Mouse (Mus musculus) brain, embryonic 14.5 days (tissue): ENCODE results near the gene Tmod1. TPM values are rescaled to one million over a fixed set of nuclear protein-coding genes. Genes with fewer than 3 reads are reported as not detected.

Experiments used
- DNase-seq: peaks from one replicate; pipeline ENCODE4 v3.0.0-alpha.2; 2011; ENCODE audit warnings: low read depth
- CTCF ChIP-seq: fragments of 200-500 bp; IDR thresholded peaks from 2 replicates; pipeline ENCODE4 v1.5.1; 2012; ENCODE audit warnings: inconsistent platforms, mild to moderate bottlenecking, moderate library complexity, borderline replicate concordance; ENCODE audit not compliant: insufficient read depth, insufficient read length; ENCODE audit errors: extremely low read depth
- POLR2A ChIP-seq: fragments of 200-500 bp; IDR thresholded peaks from 2 replicates; pipeline ENCODE4 v1.6.1; 2012; ENCODE audit warnings: mild to moderate bottlenecking, inconsistent platforms, borderline replicate concordance; ENCODE audit not compliant: poor library complexity, insufficient read depth, insufficient read length, severe bottlenecking; ENCODE audit errors: extremely low read depth
- polyA plus RNA-seq: library from polyadenylated mRNA; depleted of rRNA; stranded (reverse); fragments of >200 nt; gene quantifications from 2 replicates; pipeline ENCODE4 v1.2.3, GENCODE M21; 2012

Tmod1 gene
- polyA plus RNA-seq, 1 experiment, result 0.71 TPM

GRCm38 (mm10) chr4:46032448-46032847 is 6.3 kb upstream of the Tmod1 start:
- DNase-seq, result no peak
- TF ChIP-seq POLR2A (no peak), CTCF (no peak)

GRCm38 (mm10) chr4:46033197-46033596 is 5.5 kb upstream of the Tmod1 start:
- no peak for TF ChIP-seq CTCF
- no peak for TF ChIP-seq POLR2A
- no peak for DNase-seq

GRCm38 (mm10) chr4:46038591-46038891 is 194 bp upstream of the Tmod1 start:
- no peak for DNase-seq

GRCm38 (mm10) chr4:46039899-46040298 is 1.2 kb downstream of the Tmod1 start:
- no peak for DNase-seq
- no peak for TF ChIP-seq CTCF
- TF ChIP-seq POLR2A, result no peak

More at GRCm38 (mm10) chr4:46038591-46038891, 194 bp upstream of the Tmod1 start:
- no peak for TF ChIP-seq POLR2A
- no peak for TF ChIP-seq CTCF

- TF ChIP-seq POLR2A, result no peak
- peak; percentile 67 for TF ChIP-seq CTCF
- DNase-seq, result no peak
These were observed 2.0 kb downstream of the Tmod1 start for GRCm38 (mm10) chr4:46040594-46041192.

- DNase-seq, result no peak
- TF ChIP-seq CTCF (no peak), POLR2A (no peak)
These were observed 3.2 kb downstream of the Tmod1 start for GRCm38 (mm10) chr4:46041761-46042504.

GRCm38 (mm10) chr4:46042505-46042850 is 3.7 kb downstream of the Tmod1 start:
- DNase-seq, result no peak
- no peak for TF ChIP-seq CTCF
- no peak for TF ChIP-seq POLR2A

- TF ChIP-seq POLR2A, result no peak
- no peak for TF ChIP-seq CTCF
- no peak for DNase-seq
These were observed 4.6 kb downstream of the Tmod1 start for GRCm38 (mm10) chr4:46043361-46043760.

- no peak for DNase-seq
- no peak for TF ChIP-seq POLR2A
- TF ChIP-seq CTCF, result no peak
These were observed 9.2 kb downstream of the Tmod1 start for GRCm38 (mm10) chr4:46047971-46048370.

GRCm38 (mm10) chr4:46048418-46048817 is 9.7 kb downstream of the Tmod1 start:
- TF ChIP-seq POLR2A (no peak), CTCF (no peak)
- no peak for DNase-seq

GRCm38 (mm10) chr4:46053323-46054107 is 14.8 kb downstream of the Tmod1 start:
- TF ChIP-seq CTCF (no peak), POLR2A (no peak)
- no peak for DNase-seq

GRCm38 (mm10) chr4:46056163-46056562 is 17.4 kb downstream of the Tmod1 start:
- no peak for TF ChIP-seq CTCF
- no peak for TF ChIP-seq POLR2A
- no peak for DNase-seq

GRCm38 (mm10) chr4:46061259-46061962 is 22.7 kb downstream of the Tmod1 start:
- no peak for TF ChIP-seq POLR2A
- TF ChIP-seq CTCF, result no peak
- peak; percentile 51 for DNase-seq

- DNase-seq, result no peak
- TF ChIP-seq CTCF, result no peak
- TF ChIP-seq POLR2A, result no peak
These were observed 25.1 kb downstream of the Tmod1 start for GRCm38 (mm10) chr4:46063841-46064240.

GRCm38 (mm10) chr4:46064263-46064662 is 25.5 kb downstream of the Tmod1 start:
- TF ChIP-seq POLR2A (no peak), CTCF (no peak)
- DNase-seq, result no peak
